Mouse (Mus musculus): ENCODE measurements at regions not wholly inside any gene's neighbourhood (a gene's known extent, or its start where the extent isn't known, plus 50 kb on each side); places are given as distances from the start of the nearest gene placed in this dataset.

- in situ Hi-C loops (cut with MboI; ENCODE audit: low sequenced_read_pairs in 2 of 2, unreplicated experiment in 2 of 2) = no loop called here
- no peaks in the 10 kb centered on the region for H3K4me1 ChIP-seq (ENCODE audit: control insufficient read depth in 2 of 2, insufficient read depth in 2 of 2, low read length in 2 of 2, poor library complexity in 1 of 2)
- H3K36me3 ChIP-seq (ENCODE audit: control insufficient read depth, insufficient read depth, low read length, poor library complexity, severe bottlenecking) = no peaks in the 10 kb centered on the region
- no peak overlapping the region for H3K4me3 ChIP-seq (ENCODE audit: insufficient read depth in 1 of 2, low read depth in 1 of 2, low read length in 2 of 2, poor library complexity in 1 of 2, severe bottlenecking in 1 of 2)
- no peak for TF ChIP-seq HCFC1 (IDR thresholded peaks at IDR 0.05; ENCODE audit: borderline replicate concordance, insufficient read depth, low read length)
- no peak for TF ChIP-seq CHD2 (IDR thresholded peaks at IDR 0.05; ENCODE audit: low read depth, low read length)
- no peak for TF ChIP-seq MAFK (IDR thresholded peaks at IDR 0.05; ENCODE audit: insufficient read depth, low read depth, low read length)
- no peak for TF ChIP-seq ZC3H11A (IDR thresholded peaks at IDR 0.05; ENCODE audit: borderline replicate concordance, low read depth, low read length)
- TF ChIP-seq ZNF384 (IDR thresholded peaks at IDR 0.05; ENCODE audit: low read depth, low read length) = no peak
- DNase-seq (ENCODE audit: low read depth, low spot score) = no peak
- H3K9me3 ChIP-seq (ENCODE audit: control insufficient read depth, insufficient read depth, low read depth, low read length) = no peaks in the 10 kb centered on the region
- no peak overlapping the region for H3K27ac ChIP-seq (ENCODE audit: insufficient read depth, low read depth, low read length, poor library complexity, severe bottlenecking)
- H3K9ac ChIP-seq (ENCODE audit: insufficient read depth, low read depth, low read length, poor library complexity, severe bottlenecking) = no peak overlapping the region
Observed at GRCm38 (mm10) chr14:61718392-61719124, 111.3 kb downstream of the Kcnrg start.

GRCm38 (mm10) chr14:61721302-61721701 is 114.0 kb downstream of the Kcnrg start:
- Histone ChIP-seq H3K9ac (ENCODE audit: insufficient read depth, low read depth, low read length, poor library complexity, severe bottlenecking) (no peak overlapping the region), H3K36me3 (ENCODE audit: control insufficient read depth, insufficient read depth, low read length, poor library complexity, severe bottlenecking) (no peaks in the 10 kb centered on the region), H3K27ac (ENCODE audit: insufficient read depth, low read depth, low read length, poor library complexity, severe bottlenecking) (no peak overlapping the region), H3K9me3 (ENCODE audit: control insufficient read depth, insufficient read depth, low read depth, low read length) (no peaks in the 10 kb centered on the region), H3K4me1 (ENCODE audit: control insufficient read depth in 2 of 2, insufficient read depth in 2 of 2, low read length in 2 of 2, poor library complexity in 1 of 2) (no peaks in the 10 kb centered on the region), H3K4me3 (ENCODE audit: insufficient read depth in 1 of 2, low read depth in 1 of 2, low read length in 2 of 2, poor library complexity in 1 of 2, severe bottlenecking in 1 of 2) (no peak overlapping the region)
- no peak for TF ChIP-seq CHD2 (IDR thresholded peaks at IDR 0.05; ENCODE audit: low read depth, low read length)
- no peak for TF ChIP-seq MAFK (IDR thresholded peaks at IDR 0.05; ENCODE audit: insufficient read depth, low read depth, low read length)
- no peak for TF ChIP-seq ZC3H11A (IDR thresholded peaks at IDR 0.05; ENCODE audit: borderline replicate concordance, low read depth, low read length)
- in situ Hi-C loops (cut with MboI; ENCODE audit: low sequenced_read_pairs in 2 of 2, unreplicated experiment in 2 of 2) = no loop called here
- no peak for DNase-seq (ENCODE audit: low read depth, low spot score)

- H3K36me3 ChIP-seq (ENCODE audit: control insufficient read depth, insufficient read depth, low read length, poor library complexity, severe bottlenecking) = no peaks in the 10 kb centered on the region
- H3K4me1 ChIP-seq (ENCODE audit: control insufficient read depth in 2 of 2, insufficient read depth in 2 of 2, low read length in 2 of 2, poor library complexity in 1 of 2) = no peaks in the 10 kb centered on the region
- no peak overlapping the region for H3K4me3 ChIP-seq (ENCODE audit: insufficient read depth in 1 of 2, low read depth in 1 of 2, low read length in 2 of 2, poor library complexity in 1 of 2, severe bottlenecking in 1 of 2)
- no peak for DNase-seq (ENCODE audit: low read depth, low spot score)
- in situ Hi-C loops (cut with MboI; ENCODE audit: low sequenced_read_pairs in 2 of 2, unreplicated experiment in 2 of 2) = no loop called here
- no peak overlapping the region for H3K9ac ChIP-seq (ENCODE audit: insufficient read depth, low read depth, low read length, poor library complexity, severe bottlenecking)
- no peaks in the 10 kb centered on the region for H3K9me3 ChIP-seq (ENCODE audit: control insufficient read depth, insufficient read depth, low read depth, low read length)
- no peak overlapping the region for H3K27ac ChIP-seq (ENCODE audit: insufficient read depth, low read depth, low read length, poor library complexity, severe bottlenecking)
- no peak for TF ChIP-seq CHD2 (IDR thresholded peaks at IDR 0.05; ENCODE audit: low read depth, low read length)
- TF ChIP-seq ZC3H11A (IDR thresholded peaks at IDR 0.05; ENCODE audit: borderline replicate concordance, low read depth, low read length) = no peak
- TF ChIP-seq HCFC1 (IDR thresholded peaks at IDR 0.05; ENCODE audit: borderline replicate concordance, insufficient read depth, low read length) = no peak
- TF ChIP-seq ZNF384 (IDR thresholded peaks at IDR 0.05; ENCODE audit: low read depth, low read length) = no peak
- TF ChIP-seq MAFK (IDR thresholded peaks at IDR 0.05; ENCODE audit: insufficient read depth, low read depth, low read length) = no peak
Observed at GRCm38 (mm10) chr14:61724942-61725341, 117.7 kb downstream of the Kcnrg start.

GRCm38 (mm10) chr14:61728562-61728961 is 121.3 kb downstream of the Kcnrg start:
- in situ Hi-C loops (cut with MboI; ENCODE audit: low sequenced_read_pairs in 2 of 2, unreplicated experiment in 2 of 2) = no loop called here
- H3K9me3 ChIP-seq (ENCODE audit: control insufficient read depth, insufficient read depth, low read depth, low read length) = no peaks in the 10 kb centered on the region
- H3K27ac ChIP-seq (ENCODE audit: insufficient read depth, low read depth, low read length, poor library complexity, severe bottlenecking) = no peak overlapping the region

More at GRCm38 (mm10) chr14:61728562-61728961, 121.3 kb downstream of the Kcnrg start:
- no peak overlapping the region for H3K9ac ChIP-seq (ENCODE audit: insufficient read depth, low read depth, low read length, poor library complexity, severe bottlenecking)
- no peak overlapping the region for H3K4me3 ChIP-seq (ENCODE audit: insufficient read depth in 1 of 2, low read depth in 1 of 2, low read length in 2 of 2, poor library complexity in 1 of 2, severe bottlenecking in 1 of 2)
- H3K36me3 ChIP-seq (ENCODE audit: control insufficient read depth, insufficient read depth, low read length, poor library complexity, severe bottlenecking) = no peaks in the 10 kb centered on the region
- TF ChIP-seq HCFC1 (IDR thresholded peaks at IDR 0.05; ENCODE audit: borderline replicate concordance, insufficient read depth, low read length) (no peak), ZNF384 (IDR thresholded peaks at IDR 0.05; ENCODE audit: low read depth, low read length) (no peak), CHD2 (IDR thresholded peaks at IDR 0.05; ENCODE audit: low read depth, low read length) (no peak), MAFK (IDR thresholded peaks at IDR 0.05; ENCODE audit: insufficient read depth, low read depth, low read length) (no peak), ZC3H11A (IDR thresholded peaks at IDR 0.05; ENCODE audit: borderline replicate concordance, low read depth, low read length) (no peak)
- no peaks in the 10 kb centered on the region for H3K4me1 ChIP-seq (ENCODE audit: control insufficient read depth in 2 of 2, insufficient read depth in 2 of 2, low read length in 2 of 2, poor library complexity in 1 of 2)
- DNase-seq (ENCODE audit: low read depth, low spot score) = no peak

Data from ES-E14 (cell line).